Mouse (Mus musculus) gastrocnemius, postnatal 25 days (tissue): Measurements from ENCODE around the gene Exoc3l2. TPM values are rescaled to one million over a fixed set of nuclear protein-coding genes. Genes with fewer than 3 reads are reported as not detected.

Experiments used
- DNase-seq: peaks from one replicate; pipeline ENCODE4 v3.0.0; 2022
- total RNA-seq, 2 experiments: library from RNA; stranded (reverse); gene quantifications; 1 replicate in 1 of 2; 2 replicates in 1 of 2; pipeline ENCODE4 v1.2.3; 2021

The Exoc3l2 gene
- total RNA-seq, 2 experiments from 2014 or later, result 0.56 to 0.67 TPM

DNA sequence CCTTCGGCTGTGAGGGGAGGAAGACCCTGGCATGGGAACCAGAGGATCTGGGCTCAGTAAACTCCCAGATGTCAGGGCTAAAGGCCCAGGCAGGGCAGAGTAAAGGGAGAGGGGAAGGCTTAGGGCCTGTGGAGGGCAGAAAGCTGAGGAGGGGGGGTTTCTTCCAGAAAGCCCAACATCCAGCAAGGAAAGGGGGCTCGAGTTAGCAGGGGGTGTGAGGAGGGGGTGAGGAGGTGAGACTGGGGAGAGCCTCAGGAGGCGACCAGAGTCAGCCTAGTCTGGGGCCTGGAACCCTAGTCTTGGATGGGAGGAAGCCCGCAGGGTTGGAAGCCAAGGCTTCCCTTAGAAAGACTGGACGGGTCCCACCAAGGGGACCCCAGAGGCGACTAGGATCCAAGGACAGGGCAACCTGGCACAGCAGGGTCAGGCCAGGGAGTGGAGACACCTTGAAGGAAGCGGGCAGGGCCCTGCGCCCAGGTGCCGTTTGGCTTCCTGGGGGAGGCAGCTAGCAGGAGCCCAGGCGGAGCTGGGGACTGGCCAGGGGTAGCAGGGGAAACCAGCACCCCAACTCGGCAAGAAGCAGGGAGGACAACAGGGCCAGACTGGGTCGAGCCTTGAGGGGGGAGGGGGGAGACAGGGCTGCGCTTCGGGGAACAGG lies 5.6 kb upstream of the Exoc3l2 start:
- DNase-seq, result no peak

DNA sequence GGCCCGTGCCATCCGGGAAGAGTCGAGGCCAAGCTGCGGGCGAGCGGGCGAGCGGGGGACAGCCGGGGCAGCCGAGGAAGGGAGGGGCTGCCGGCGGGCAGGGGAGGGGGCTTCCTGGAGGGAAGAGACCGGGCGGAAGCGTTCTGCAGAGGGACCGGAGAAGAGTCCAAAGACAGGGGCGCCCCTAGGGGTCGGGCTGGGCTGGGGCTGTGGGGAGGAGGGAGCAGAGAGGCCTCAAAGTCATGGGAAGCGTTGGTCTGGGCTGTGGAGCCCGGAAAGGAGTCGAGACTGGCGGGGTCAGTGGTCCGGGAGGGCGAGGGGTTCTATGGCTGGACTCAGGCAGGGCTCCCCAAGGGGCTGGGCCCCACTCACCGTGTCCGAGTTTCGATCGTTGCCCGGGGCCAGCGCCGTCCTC lies 5.1 kb upstream of the Exoc3l2 start:
- peak; percentile 49 for DNase-seq

DNA sequence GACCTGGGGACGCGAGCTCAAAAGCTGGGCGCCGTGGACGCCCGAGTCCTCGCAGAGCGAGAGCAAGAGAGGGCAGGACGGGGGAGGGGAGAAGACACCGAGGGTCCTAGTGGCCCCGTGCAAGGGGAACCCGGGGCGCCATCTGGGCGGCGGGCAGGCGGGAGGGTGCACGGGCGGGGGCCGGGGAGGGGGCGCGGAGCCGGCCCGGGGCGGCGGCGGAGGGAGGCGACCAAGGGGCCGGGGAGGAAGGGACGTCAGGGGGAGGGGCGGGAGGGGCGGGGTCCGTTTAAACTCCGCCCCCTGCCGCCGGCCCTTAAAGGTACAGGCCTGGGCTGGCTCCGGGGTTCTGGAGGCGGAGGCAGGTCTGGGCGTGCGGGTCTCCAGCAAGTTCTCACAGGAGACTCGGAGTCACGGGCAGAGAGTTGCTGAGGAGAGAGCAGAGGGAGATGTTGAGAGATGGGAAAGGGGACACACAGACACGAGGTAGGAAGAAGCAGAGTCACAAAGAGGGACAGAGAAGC lies 4.5 kb upstream of the Exoc3l2 start, which contains the start of gene Mark4:
TSS of gene Mark4 (minus strand) at position 231 of the 521 bp plus-strand sequence.
- peak; percentile 80 for DNase-seq

DNA sequence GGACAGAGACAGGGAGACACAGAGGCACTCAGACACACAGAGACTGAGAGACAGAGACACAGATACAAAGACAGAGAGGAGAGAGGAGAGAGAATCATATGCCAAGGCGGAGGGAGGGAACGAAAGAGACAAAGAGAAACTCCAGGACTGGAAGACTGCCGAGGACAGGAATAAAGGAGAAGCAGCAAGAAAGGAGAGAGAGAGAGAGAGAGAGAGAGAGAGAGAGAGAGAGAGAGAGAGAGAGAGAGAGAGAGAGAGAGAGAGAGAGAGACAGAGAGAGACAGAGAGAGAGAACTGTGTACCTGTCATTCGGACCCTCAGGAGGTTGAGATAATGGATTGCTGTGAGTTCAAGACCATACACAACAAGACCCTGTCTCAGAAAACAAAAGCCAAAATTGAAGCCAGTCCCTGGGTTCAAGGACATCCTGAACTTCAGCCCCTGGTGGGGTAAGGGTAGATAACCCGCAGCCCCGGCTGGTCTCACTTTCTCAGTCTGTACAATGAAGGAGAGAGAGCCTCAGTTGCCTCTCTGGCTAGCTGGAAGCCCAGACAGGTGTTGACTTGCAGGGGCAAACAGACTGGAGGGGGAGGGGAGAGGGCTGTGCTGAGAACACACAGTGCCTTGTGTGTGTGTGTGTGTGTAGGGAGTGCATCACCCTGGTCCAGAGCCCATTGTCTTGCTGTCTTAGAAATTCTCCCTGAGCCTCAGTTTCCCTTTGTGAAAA lies 3.8 kb upstream of the Exoc3l2 start:
- no peak for DNase-seq

DNA sequence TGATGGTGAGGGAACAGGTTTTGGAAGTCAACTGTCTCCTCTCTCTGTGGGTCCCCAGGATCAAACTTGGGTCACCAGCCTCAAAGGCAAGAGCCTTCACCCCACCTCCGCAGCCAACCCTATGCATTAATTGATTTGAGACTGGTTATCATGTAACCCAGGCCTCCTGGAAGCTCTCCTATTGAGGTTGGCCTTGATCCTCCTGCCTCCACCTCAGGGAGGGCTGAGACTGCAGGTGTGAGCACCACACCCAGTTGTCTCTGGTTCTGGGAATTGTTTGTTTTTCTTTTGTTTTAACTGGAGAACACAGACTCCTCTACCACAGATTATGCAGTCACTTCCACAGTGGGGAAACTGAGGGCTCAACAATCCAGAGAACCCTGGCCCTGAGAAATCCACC lies 2.6 kb upstream of the Exoc3l2 start:
- DNase-seq, result no peak

DNA sequence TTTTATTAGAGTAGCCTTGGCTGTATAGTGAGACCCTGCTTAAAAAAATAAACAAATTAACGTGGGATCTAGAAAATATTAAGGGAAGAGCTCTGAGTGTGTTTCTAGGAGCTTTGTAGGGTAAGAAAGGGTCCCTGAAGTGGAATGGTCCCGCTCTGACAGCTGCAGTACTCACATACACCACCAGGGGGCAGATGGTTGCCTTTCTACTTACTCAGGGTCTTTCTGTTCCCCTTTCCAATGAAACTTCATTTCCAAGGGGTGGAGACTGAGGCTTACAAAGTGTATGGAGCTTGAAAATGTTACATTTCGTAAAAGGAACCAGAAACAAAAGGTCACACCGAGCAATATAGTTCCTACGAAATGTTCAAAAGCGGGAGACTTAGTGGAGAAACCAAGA lies 1.6 kb upstream of the Exoc3l2 start:
- no peak for DNase-seq

- no peak for DNase-seq
Observed at GRCm38 (mm10) chr7:19462443-19462842, 688 bp upstream of the Exoc3l2 start.

DNA sequence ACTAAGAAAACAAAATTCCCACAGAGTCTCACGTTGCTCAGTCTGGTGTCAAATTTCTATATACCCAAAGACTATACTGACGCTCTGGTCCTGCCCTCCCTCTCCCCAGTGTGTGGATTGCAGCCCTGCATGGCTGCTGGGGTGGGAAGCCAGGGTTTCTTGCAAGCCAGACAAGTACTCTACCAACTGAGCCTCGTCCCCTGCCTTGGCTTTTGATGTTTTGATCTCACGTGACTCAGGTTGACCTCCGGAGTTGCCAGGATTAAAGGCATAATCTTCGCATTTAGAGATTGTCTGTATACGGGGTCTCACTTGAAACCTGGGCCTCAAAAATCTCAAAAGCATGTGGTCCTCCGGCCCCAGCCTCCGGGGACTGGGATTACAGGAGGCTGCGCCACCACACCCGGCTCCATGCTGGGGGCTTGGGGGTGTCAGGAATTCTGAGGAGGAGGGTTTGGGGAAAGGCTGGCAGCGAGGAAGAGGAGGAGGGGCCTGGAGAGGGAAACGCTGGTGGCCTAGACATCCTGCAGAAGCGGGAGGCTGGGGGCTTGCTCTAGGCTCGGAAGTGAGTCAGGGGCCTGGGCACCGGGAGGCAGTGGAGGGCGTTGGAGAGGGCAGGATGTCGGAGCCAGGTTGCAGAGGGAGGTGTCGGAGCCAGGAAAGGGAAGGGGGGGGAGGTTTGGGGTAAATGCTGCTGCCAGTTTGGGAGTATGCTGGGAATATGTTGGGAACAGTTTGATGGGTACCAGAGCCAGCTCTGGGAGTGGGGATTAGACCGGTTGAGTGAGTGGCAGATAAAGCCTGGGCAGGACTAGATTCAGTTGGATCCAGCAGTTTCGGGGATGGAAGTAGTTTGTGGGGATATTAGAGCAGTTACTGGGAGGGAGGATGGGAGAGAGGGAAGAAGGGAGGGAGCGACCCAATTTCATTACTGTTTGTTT lies 1.5 kb downstream of the Exoc3l2 start:
- no peak for DNase-seq

GRCm38 (mm10) chr7:19466602-19467145 lies 3.5 kb downstream of the Exoc3l2 start:
- no peak for DNase-seq

GRCm38 (mm10) chr7:19467638-19468037 lies 4.5 kb downstream of the Exoc3l2 start:
- DNase-seq, result no peak

DNA sequence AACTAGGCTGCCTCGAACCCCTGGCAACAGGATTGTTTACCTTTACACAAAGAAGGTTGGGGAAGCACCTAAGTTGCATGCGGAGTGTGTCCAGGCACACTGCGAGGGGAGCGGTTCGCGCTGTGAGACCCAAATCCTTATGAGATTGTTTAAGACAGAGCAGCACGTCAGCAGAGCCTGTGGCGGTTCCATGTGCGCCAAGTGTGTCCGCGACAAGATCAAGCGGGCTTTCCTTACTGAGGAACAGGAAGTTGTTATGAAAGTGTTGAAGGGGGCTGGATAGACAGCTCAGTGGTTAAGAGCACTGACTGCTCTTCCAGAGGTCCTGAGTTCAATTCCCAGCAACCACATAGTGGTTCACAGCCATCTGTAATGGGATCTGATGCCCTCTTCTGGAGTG lies 5.1 kb downstream of the Exoc3l2 start:
- no peak for DNase-seq

GRCm38 (mm10) chr7:19469404-19469803 lies 6.3 kb downstream of the Exoc3l2 start:
- DNase-seq, result no peak

DNA sequence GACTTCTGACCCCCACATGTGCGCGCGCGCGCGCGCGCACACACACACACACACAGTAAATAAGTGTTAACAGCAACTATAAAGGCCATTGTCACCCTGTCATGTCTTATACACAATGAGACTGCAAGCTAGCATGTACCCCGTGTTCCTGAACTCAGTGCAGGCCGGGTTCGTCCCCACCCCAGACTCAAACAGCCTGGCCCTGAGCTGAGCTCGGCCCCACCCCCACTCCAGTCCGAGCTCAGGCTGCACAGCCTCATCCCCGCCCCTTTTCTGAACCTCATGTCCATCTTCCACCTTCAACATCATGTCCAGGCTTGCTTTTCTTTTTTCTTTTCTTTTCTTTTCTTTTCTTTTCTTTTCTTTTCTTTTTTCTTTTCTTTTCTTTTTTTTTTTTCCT lies 7.2 kb downstream of the Exoc3l2 start:
- no peak for DNase-seq

- DNase-seq, result no peak
Observed at GRCm38 (mm10) chr7:19472403-19472802, 9.3 kb downstream of the Exoc3l2 start.

DNA sequence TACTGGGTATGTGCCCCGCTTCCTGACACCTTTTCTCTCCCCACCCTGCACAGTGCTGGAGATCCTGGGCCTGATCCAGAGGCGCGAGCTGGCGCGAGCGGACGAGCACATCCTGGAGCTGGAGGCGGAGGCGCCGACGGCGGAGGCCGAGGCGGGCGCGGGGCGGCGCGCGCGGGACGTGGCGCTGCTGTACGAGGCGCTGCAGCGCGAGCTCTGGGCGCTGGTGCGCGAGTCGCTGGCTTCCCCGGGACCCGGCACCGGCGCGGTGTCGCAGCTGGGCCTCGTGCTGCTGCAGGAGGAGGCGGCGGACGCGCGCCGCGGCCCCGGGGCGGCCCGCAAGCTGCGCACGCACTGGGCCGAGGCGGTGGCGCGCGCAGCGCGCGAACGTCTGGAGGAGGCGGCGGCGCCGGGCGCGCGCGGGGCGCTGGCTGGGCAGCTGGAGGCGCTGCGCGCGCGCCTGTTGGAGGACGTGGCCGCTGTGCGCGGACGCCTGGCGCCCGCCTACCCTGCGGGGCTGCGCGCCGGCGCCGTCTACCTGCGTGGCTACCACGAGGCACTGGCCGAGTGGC lies 10.8 kb downstream of the Exoc3l2 start:
- DNase-seq, result peak; percentile 74

- DNase-seq, result no peak
Observed at GRCm38 (mm10) chr7:19477084-19477483, 14.0 kb downstream of the Exoc3l2 start.

DNA sequence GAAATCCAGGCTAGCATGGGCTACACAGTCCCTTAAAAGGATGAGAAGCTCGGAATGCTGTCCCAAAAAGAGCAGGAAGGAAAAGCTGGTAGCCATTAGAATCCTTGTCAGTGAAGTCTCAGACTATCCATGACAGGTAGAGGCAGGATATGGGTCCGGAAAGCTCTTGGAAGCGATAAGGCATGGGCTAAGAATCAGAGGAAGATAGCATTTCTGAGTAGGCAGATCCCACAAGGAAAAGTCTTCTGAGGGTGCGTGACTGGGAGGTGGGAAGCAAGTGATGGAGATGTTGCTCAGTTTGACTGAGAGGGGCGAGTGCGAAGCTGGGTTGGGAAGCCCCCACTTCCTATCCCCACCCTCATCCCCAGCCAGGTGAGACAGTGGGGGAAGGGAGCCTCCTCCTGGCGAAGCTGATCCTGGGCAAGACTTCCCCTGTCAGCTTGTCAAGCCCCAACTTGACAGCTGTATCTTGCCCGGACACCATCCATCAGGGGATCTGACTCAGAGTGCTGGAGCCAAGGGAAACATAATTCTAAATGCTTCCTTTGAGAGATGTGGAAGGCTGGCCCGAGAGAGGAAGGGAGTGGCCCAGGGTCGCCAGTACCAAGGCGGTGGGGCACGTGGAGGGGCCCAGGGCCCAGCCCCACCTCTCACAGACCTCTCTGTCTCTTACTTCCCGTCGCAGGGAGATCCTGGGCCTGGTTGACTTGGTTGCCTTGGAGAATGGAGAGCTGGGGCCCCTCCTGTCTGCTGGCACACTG lies 14.7 kb downstream of the Exoc3l2 start:
- DNase-seq, result no peak

GRCm38 (mm10) chr7:19483281-19483680 lies 20.1 kb downstream of the Exoc3l2 start:
- DNase-seq, result no peak

- DNase-seq, result no peak
Observed at GRCm38 (mm10) chr7:19485488-19485887, 22.4 kb downstream of the Exoc3l2 start.

DNA sequence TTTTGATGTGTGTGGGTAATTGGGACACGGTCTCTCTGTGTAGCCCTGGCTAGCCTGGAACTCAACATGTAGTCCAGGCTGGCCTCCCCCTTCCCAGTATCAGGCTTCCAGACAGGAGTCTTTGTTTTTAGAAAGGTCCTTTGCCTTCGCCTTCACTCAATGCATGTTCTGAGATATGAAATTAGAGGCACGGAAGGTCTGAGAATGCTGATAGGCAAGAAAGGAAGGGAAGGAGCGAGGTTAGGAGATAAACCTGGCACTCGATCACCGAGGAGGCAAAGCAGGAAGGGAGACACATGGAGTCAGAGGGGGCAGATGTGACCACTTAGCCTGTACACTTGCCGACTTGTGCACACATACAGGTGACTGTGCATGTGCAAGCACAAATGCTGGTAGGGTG lies 23.4 kb downstream of the Exoc3l2 start:
- DNase-seq, result no peak

DNA sequence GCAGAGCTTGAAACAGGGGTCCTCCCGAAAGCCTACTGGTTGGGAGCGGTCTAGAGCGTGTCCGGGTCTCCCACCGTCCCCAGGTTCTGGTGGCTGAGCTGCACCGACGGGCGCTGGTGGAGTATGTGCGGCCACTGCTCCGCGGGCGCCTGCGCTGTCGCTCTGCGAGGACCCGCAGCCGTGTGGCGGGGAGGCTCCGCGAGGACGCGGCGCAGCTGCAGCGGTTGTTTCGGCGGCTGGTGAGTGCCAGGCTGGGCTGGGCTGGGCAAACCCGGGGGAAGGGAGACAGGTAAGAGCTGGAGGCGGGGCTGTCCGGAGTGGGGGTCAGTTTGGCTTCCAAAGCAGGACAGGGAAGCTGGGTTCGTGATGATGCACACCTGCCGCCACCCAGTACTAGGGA lies 26.4 kb downstream of the Exoc3l2 start:
- no peak for DNase-seq
